Mouse (Mus musculus) testis, postnatal 14 days (tissue): ENCODE results near the gene Ostc.

Experiments
- DNase-seq: peaks from one replicate; pipeline ENCODE4 v3.0.0; 2021; ENCODE audit warnings: low spot score

The Ostc gene

GRCm38 (mm10) chr3:130710103-130710502 lies 859 bp upstream of the Ostc start:
- no peak for DNase-seq

GRCm38 (mm10) chr3:130708529-130708928 lies 715 bp downstream of the Ostc start:
- no peak for DNase-seq

GRCm38 (mm10) chr3:130702289-130702688 lies 7.0 kb downstream of the Ostc start:
- DNase-seq: no peak

GRCm38 (mm10) chr3:130697622-130698021 lies 11.6 kb downstream of the Ostc start:
- no peak for DNase-seq

- peak; percentile 88 for DNase-seq
These were observed 14.5 kb downstream of the Ostc start for GRCm38 (mm10) chr3:130694705-130695104.

GRCm38 (mm10) chr3:130694041-130694593 lies 15.1 kb downstream of the Ostc start:
- no peak for DNase-seq

GRCm38 (mm10) chr3:130691596-130692170 lies 17.6 kb downstream of the Ostc start:
- DNase-seq: no peak

- no peak for DNase-seq
These were observed 18.2 kb downstream of the Ostc start for GRCm38 (mm10) chr3:130690834-130691595.

- DNase-seq: peak; percentile 73
These were observed 19.6 kb downstream of the Ostc start for GRCm38 (mm10) chr3:130689630-130690029.

- DNase-seq: no peak
These were observed 22.2 kb downstream of the Ostc start for GRCm38 (mm10) chr3:130687051-130687450.

GRCm38 (mm10) chr3:130685014-130685366 lies 24.3 kb downstream of the Ostc start:
- DNase-seq: no peak

- DNase-seq: no peak
These were observed 24.8 kb downstream of the Ostc start for GRCm38 (mm10) chr3:130684276-130685013.

- no peak for DNase-seq
These were observed 25.4 kb downstream of the Ostc start for GRCm38 (mm10) chr3:130683836-130684235.

GRCm38 (mm10) chr3:130682183-130682582 lies 27.1 kb downstream of the Ostc start:
- DNase-seq: no peak

GRCm38 (mm10) chr3:130681226-130681625 lies 28.0 kb downstream of the Ostc start:
- no peak for DNase-seq

GRCm38 (mm10) chr3:130677671-130678460 lies 31.4 kb downstream of the Ostc start:
- DNase-seq: no peak

GRCm38 (mm10) chr3:130671291-130671690 lies 38.0 kb downstream of the Ostc start:
- DNase-seq: no peak

- DNase-seq: no peak
These were observed 46.7 kb downstream of the Ostc start for GRCm38 (mm10) chr3:130662496-130662895.

GRCm38 (mm10) chr3:130660619-130661018 lies 48.6 kb downstream of the Ostc start:
- DNase-seq: no peak

GRCm38 (mm10) chr3:130649569-130649968 lies 59.7 kb downstream of the Ostc start:
- DNase-seq: no peak

- no peak for DNase-seq
These were observed 63.0 kb downstream of the Ostc start for GRCm38 (mm10) chr3:130646110-130646810.
